Mouse (Mus musculus) heart, adult 2 months (tissue): Measurements from ENCODE around the gene Zfp46. TPM values are rescaled to one million over a fixed set of nuclear protein-coding genes. Genes with fewer than 3 reads are reported as not detected.

Experiments
- DNase-seq, 2 experiments: peaks; one replicate each; pipeline ENCODE4 v3.0.0; 2021
- H3K27ac ChIP-seq: fragments of 200-600 bp; 2 replicates; pipeline ENCODE4 v1.8.1; 2022
- H3K27me3 ChIP-seq: fragments of 200-500 bp; 2 replicates; pipeline ENCODE4 v1.6.1; 2012; ENCODE audit warnings: mild to moderate bottlenecking, low read length, inconsistent platforms, mixed read lengths; ENCODE audit not compliant: control insufficient read depth, insufficient read depth
- H3K36me3 ChIP-seq: fragments of 200-500 bp; 2 replicates; pipeline ENCODE4 v1.6.1; 2012; ENCODE audit warnings: low read length, inconsistent platforms; ENCODE audit not compliant: control insufficient read depth, insufficient read depth
- H3K4me1 ChIP-seq: fragments of 200-500 bp; 2 replicates; pipeline ENCODE4 v1.6.1; 2011; ENCODE audit warnings: low read length; ENCODE audit not compliant: control insufficient read depth, insufficient read depth
- H3K4me3 ChIP-seq: fragments of 200-600 bp; 2 replicates; pipeline ENCODE4 v1.8.1; 2022
- H3K79me2 ChIP-seq: fragments of 200-500 bp; replicated peaks from 2 replicates; pipeline ENCODE4 v1.6.1; 2012; ENCODE audit warnings: mild to moderate bottlenecking, inconsistent platforms, low read length, moderate library complexity, mixed read lengths; ENCODE audit not compliant: control insufficient read depth, insufficient read depth
- H3K9ac ChIP-seq: fragments of 200-500 bp; 2 replicates; pipeline ENCODE4 v1.6.1; 2012; ENCODE audit warnings: low read depth, mild to moderate bottlenecking, control low read depth, inconsistent platforms, low read length, mixed read lengths
- CTCF ChIP-seq: fragments of 200-600 bp; IDR thresholded peaks from 2 replicates; pipeline ENCODE4 v1.8.1; 2022; ENCODE audit warnings: antibody characterized with exemption, mild to moderate bottlenecking, moderate library complexity
- EP300 ChIP-seq: fragments of 200-500 bp; IDR thresholded peaks from 2 replicates; pipeline ENCODE4 v1.6.1; 2011; ENCODE audit warnings: low read depth, low read length, control low read depth; ENCODE audit not compliant: insufficient read depth
- POLR2A ChIP-seq: fragments of 200-500 bp; IDR thresholded peaks from 2 replicates; pipeline ENCODE4 v1.6.1; 2011; ENCODE audit warnings: mild to moderate bottlenecking, low read depth, low read length, control low read depth; ENCODE audit not compliant: insufficient read depth
- WGBS: fragments of 180-500 bp; shearing (Covaris S2); methylation state at CpG from one replicate; pipeline ENCODE4 v1.1.7; 2018; 5-methylcytosine and 5-hydroxymethylcytosine counted together
- intact Hi-C: fragments of 180-260 bp; cut with DNase I; formaldehyde crosslinking; loops from one replicate; pipeline ENCODE4 v1.15.1; 2025
- polyA plus RNA-seq: library from polyadenylated mRNA; depleted of rRNA; stranded (reverse); fragments of >200 nt; gene quantifications from 2 replicates; pipeline ENCODE4 v1.2.3, GENCODE M21; 2012
- total RNA-seq, 2 experiments: library from RNA; stranded (reverse); gene quantifications; 2 replicates each; pipeline ENCODE4 v1.2.3; 2021

Gene Zfp46
- total and polyA plus RNA-seq, 3 experiments = 32.1 to 39.6 (median 33.7) TPM

DNA sequence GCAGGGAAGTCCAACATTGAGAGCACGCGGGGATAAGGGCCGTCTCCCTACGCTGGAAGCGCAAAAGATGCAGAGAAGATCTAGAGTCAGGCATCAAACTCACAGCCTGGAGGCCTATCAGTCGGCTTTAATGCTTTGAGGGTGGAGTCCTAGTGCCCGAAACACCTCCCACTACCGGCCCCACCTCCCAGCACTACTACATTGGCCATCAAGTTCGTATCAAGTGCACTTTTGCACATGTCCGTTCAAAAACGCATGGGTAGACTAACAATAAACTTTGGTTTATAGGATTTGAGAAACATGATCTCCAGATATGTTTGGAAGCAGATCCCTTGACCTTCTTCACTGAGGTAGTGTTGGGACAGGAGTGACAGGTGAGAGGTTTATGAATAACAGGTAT lies 25.3 kb downstream of the Zfp46 start:
- intact Hi-C loops = loop anchor here (1.0 kb wide), 1 partner anchor 24 kb away; no protein-coding TSS in a partner anchor
- H3K79me2 ChIP-seq = peaks cover 7% of the 10 kb centered on the region
- TF ChIP-seq CTCF (no peak), EP300 (no peak), POLR2A (no peak)
- peak; percentile 55 to 61 for DNase-seq
- peak overlapping the region; percentile 82 for H3K4me3 ChIP-seq
- H3K27me3 ChIP-seq = no peaks in the 10 kb centered on the region
- peak overlapping the region; percentile 96 for H3K27ac ChIP-seq
- H3K36me3 ChIP-seq = peaks cover 6% of the 10 kb centered on the region
- H3K4me1 ChIP-seq = peaks cover 9% of the 10 kb centered on the region
- WGBS = 5% methylated on average over 11 of the region's 11 CpGs
- peak overlapping the region; percentile 63; the same call in 1 of the 2 replicates for H3K9ac ChIP-seq

DNA sequence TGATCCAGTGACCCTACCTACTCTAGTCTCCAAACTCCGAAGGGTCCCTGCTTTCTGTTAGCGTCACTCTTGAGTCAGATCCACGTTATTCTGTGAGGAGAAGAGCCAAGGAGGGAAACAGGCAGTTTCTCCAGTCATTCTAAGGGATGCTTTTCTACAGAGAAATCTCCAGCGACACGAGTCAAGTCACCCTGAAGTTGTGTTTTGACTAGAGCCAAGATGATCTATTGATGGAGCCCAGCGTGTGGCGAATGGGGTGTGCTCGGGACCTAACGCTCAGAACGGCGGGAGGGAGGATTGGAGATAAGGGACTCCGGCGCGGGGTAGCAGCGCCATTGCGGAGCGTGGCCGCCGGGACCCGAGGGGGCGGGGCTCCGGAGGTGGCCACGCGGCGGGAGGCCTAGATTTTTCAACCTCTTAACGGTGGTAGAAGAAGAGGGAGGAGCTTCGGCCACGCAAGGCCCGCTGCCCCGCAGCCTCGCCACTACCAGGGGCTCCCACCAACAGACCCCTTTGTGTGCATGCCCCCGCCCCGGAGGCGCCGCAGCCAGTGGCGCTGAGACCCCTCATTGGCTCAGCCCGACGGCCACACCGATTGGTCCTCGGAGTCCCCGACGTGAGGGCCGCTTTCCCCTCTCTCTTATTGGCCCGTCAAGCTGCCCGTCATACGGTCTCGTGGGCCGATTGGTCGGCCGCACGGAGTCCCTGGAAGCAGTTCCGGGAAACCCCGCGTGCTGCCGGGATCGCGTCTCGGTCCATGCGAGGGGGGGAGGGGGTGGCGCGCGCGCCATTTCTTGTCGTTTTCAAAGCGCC lies 26.0 kb downstream of the Zfp46 start, which contains the start of gene Hnrnpr:
Hnrnpr (plus strand) TSS at position 714 of the 813 bp plus-strand sequence.
- WGBS = 1% methylated on average over 62 of the region's 65 CpGs
- H3K4me3 ChIP-seq = peak within 1 kb of the TSS; percentile 82
- intact Hi-C loops = loop anchor here (1.0 kb wide), 1 partner anchor 25 kb away; no protein-coding TSS in a partner anchor

DNA sequence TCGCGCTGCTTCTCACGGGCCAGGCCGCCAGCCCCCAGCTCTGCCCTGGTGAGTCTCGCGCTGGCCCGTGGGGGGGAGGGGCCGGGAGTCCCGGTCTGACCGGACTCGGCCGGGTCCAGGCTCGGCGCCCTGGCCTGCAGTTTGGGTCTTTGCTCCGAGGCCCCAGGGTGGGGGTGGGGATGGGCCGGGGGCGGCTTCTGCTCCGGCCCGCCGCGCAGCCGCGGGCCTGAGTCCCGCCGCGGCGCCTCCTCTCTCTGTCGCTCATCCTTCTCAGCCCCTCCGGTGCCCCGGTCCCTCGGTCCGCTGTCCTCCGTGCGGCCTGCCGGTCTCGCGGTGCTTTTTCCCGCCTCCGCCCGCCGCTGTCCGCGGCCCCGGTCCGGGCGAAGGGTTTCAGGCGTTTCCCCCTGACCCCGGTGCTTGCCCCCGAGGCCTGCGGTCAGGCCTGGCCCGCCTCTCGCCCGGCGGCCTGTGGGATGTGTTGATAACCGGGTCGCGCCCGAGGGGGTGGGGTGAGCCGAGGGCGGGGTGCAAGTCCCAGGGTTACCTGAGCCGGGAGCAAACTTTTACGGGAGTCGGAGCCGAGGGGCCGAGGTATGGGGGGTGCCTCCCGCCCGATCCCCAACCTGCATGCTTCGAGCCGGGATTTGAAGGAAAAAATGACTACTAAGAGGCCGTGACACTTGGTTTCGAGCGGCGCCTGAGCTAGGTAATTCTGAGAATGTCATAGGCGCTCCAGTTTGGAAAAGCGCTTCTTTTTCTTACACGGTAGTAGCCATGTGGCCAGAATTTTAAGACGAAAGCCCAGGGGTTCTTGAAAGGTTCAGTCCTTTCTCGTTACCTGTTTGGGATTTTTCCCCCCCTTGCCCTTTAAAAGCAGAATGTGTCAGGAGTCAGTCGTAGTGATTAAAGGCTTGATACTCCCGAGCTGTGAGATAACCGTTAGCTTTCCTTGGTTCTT lies 26.8 kb downstream of the Zfp46 start:
- under 1% methylated on average over 73 of the region's 81 CpGs for WGBS
- Histone ChIP-seq H3K79me2 (peaks cover 7% of the 10 kb centered on the region), H3K27ac (peak overlapping the region; percentile 88), H3K27me3 (no peaks in the 10 kb centered on the region), H3K4me3 (peak overlapping the region; percentile 82), H3K9ac (peak overlapping the region; percentile 89), H3K4me1 (peaks cover 9% of the 10 kb centered on the region), H3K36me3 (peaks cover 6% of the 10 kb centered on the region)
- TF ChIP-seq POLR2A (no peak), CTCF (no peak), EP300 (no peak)
- intact Hi-C loops = no loop called here
- DNase-seq = peak; percentile 72 to 75

More for the DNA sequence above, 26.0 kb downstream of the Zfp46 start, which contains the start of gene Hnrnpr:
- H3K27ac ChIP-seq = peak within 1 kb of the TSS; percentile 96
- peaks cover 7% of the 10 kb centered on the region for H3K79me2 ChIP-seq
- no peaks in the 10 kb centered on the region for H3K27me3 ChIP-seq
- peak; percentile 99 to 100 for DNase-seq
- peaks cover 9% of the 10 kb centered on the region for H3K4me1 ChIP-seq
- peaks cover 6% of the 10 kb centered on the region for H3K36me3 ChIP-seq
- TF ChIP-seq EP300 (0 out of 2 replicates have a peak, but pooled peaks have one; percentile 35), POLR2A (peak; percentile 63), CTCF (peak; percentile 17; the same call in 1 of the 2 replicates)
- peak within 1 kb of the TSS; percentile 89 for H3K9ac ChIP-seq

DNA sequence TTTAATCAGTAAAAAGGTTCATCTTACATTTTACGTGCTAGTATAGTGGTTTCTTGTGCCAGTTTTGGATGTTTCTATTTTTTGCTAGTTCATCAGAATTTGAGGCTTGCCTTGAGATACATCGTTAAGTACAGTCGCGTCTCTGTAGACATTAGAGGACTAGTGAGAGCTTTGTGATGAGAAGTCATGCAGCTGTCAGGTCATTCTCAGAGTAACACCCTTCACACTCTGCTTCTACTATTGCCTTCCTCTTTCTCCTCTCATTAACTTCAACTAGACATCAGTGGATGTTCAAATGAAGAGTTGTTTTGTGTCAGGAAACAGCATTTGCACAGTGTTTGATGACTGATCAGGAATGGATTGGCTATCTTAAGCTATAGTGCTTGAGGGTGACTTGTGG lies 28.1 kb downstream of the Zfp46 start:
- no peak overlapping the region for H3K27ac ChIP-seq
- TF ChIP-seq POLR2A (no peak), EP300 (no peak), CTCF (no peak)

DNA sequence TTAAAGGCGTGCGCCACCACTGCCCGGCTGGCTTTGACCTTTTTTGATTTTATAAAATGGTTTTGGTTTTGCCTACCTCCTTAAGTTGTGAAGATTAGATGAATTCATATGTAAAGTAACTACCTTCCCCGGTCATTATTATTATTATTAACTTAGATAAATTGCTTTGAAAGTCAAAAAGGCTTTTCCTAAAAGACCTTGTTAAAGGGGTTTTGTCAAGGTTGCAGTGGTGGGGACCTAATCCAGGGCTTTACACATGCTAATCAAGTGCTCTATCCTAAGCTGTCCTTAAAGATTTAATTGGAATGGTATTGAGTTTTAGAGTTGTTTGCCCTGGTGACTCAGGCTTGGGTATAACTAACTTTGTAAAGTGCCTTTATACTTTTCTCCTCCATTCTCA lies 33.2 kb downstream of the Zfp46 start:
- Histone ChIP-seq H3K27ac (no peak overlapping the region), H3K4me3 (no peak overlapping the region), H3K27me3 (no peaks in the 10 kb centered on the region), H3K79me2 (peaks cover 6% of the 10 kb centered on the region), H3K36me3 (peaks cover 8% of the 10 kb centered on the region), H3K4me1 (peaks cover 3% of the 10 kb centered on the region), H3K9ac (no peak overlapping the region)
- intact Hi-C loops = no loop called here
- TF ChIP-seq POLR2A (no peak), CTCF (no peak), EP300 (no peak)
- no peak for DNase-seq
- 95% methylated on average over 4 of the region's 4 CpGs for WGBS

More for the DNA sequence above, 28.1 kb downstream of the Zfp46 start:
- H3K27me3 ChIP-seq = no peaks in the 10 kb centered on the region
- peaks cover 7% of the 10 kb centered on the region for H3K79me2 ChIP-seq
- peak overlapping the region; percentile 82 for H3K4me3 ChIP-seq
- H3K4me1 ChIP-seq = peaks cover 9% of the 10 kb centered on the region
- intact Hi-C loops = no loop called here
- H3K9ac ChIP-seq = no peak overlapping the region
- no peak for DNase-seq
- H3K36me3 ChIP-seq = peaks cover 6% of the 10 kb centered on the region
- WGBS = 10% methylated on average over 4 of the region's 4 CpGs
